Mouse (Mus musculus): ENCODE results near the gene Skap1. TPM values are rescaled to one million over a fixed set of nuclear protein-coding genes. Genes with fewer than 3 reads are reported as not detected.

The Skap1 gene
- polyA plus RNA-seq, 1 experiment: 0.02 TPM

- Histone ChIP-seq H3ac (ENCODE audit: control insufficient read depth, insufficient read length) (no peak overlapping the region), H3K36me3 (ENCODE audit: control insufficient read depth, insufficient read depth) (no peaks in the 10 kb centered on the region), H3K4me2 (ENCODE audit: low read depth) (no peak overlapping the region), H3K27me3 (ENCODE audit: control insufficient read depth, insufficient read depth, insufficient read length) (peaks cover 51% of the 10 kb centered on the region), H3K4me3 (no peak overlapping the region), H3K79me2 (ENCODE audit: control insufficient read depth, insufficient read depth) (no peaks in the 10 kb centered on the region)
- no peak for TF ChIP-seq TCF12 (IDR thresholded peaks at IDR 0.05; ENCODE audit: insufficient read depth, poor library complexity, severe bottlenecking)
- TF ChIP-seq MYOG (IDR thresholded peaks at IDR 0.05; ENCODE audit: control insufficient read depth in 1 of 3, insufficient read depth in 1 of 3, insufficient read length in 2 of 3, low read depth in 2 of 3): no peak
- TF ChIP-seq MAX (IDR thresholded peaks at IDR 0.05; ENCODE audit: low read depth): no peak
- TF ChIP-seq MYOD1 (IDR thresholded peaks at IDR 0.05; ENCODE audit: control insufficient read depth in 1 of 3, insufficient read length in 2 of 3, low read depth in 2 of 3): no peak
- no peak for TF ChIP-seq USF1 (IDR thresholded peaks at IDR 0.05; ENCODE audit: low read depth)
- no peak for TF ChIP-seq POLR2A (IDR thresholded peaks at IDR 0.05; ENCODE audit: insufficient read length, low read depth)
- TF ChIP-seq SRF (IDR thresholded peaks at IDR 0.05; ENCODE audit: control insufficient read depth, insufficient read length, low read depth): no peak
- no peak for TF ChIP-seq E2F4 (IDR thresholded peaks at IDR 0.05; ENCODE audit: insufficient read depth)
- TF ChIP-seq TCF3 (IDR thresholded peaks at IDR 0.05; ENCODE audit: insufficient read length, low read depth): no peak
- TF ChIP-seq CEBPB (IDR thresholded peaks at IDR 0.05; ENCODE audit: insufficient read depth, poor library complexity, severe bottlenecking): no peak
- no peak for TF ChIP-seq REST (IDR thresholded peaks at IDR 0.05; ENCODE audit: insufficient read depth, insufficient read length)
- no peak for TF ChIP-seq POLR2AphosphoS2 (IDR thresholded peaks at IDR 0.05; ENCODE audit: insufficient read length, low read depth)
Measured at GRCm38 (mm10) chr11:96550960-96551703, 86.7 kb downstream of the Skap1 start.

- no peak for TF ChIP-seq POLR2A (IDR thresholded peaks at IDR 0.05; ENCODE audit: insufficient read length, low read depth)
- Histone ChIP-seq H3K4me3 (no peak overlapping the region), H3ac (ENCODE audit: control insufficient read depth, insufficient read length) (no peak overlapping the region), H3K4me2 (ENCODE audit: low read depth) (no peak overlapping the region), H3K27me3 (ENCODE audit: control insufficient read depth, insufficient read depth, insufficient read length) (peaks cover 57% of the 10 kb centered on the region), H3K36me3 (ENCODE audit: control insufficient read depth, insufficient read depth) (no peaks in the 10 kb centered on the region), H3K79me2 (ENCODE audit: control insufficient read depth, insufficient read depth) (no peaks in the 10 kb centered on the region)
Measured at GRCm38 (mm10) chr11:96553091-96553490, 88.7 kb downstream of the Skap1 start.

GRCm38 (mm10) chr11:96560229-96560628, 95.8 kb downstream of the Skap1 start:
- Histone ChIP-seq H3ac (ENCODE audit: control insufficient read depth, insufficient read length) (no peak overlapping the region), H3K36me3 (ENCODE audit: control insufficient read depth, insufficient read depth) (no peaks in the 10 kb centered on the region), H3K79me2 (ENCODE audit: control insufficient read depth, insufficient read depth) (no peaks in the 10 kb centered on the region), H3K27me3 (ENCODE audit: control insufficient read depth, insufficient read depth, insufficient read length) (peaks cover 55% of the 10 kb centered on the region), H3K4me2 (ENCODE audit: low read depth) (no peak overlapping the region), H3K4me3 (no peak overlapping the region)
- no peak for TF ChIP-seq MAX (IDR thresholded peaks at IDR 0.05; ENCODE audit: low read depth)
- no peak for TF ChIP-seq SRF (IDR thresholded peaks at IDR 0.05; ENCODE audit: control insufficient read depth, insufficient read length, low read depth)
- TF ChIP-seq REST (IDR thresholded peaks at IDR 0.05; ENCODE audit: insufficient read depth, insufficient read length): no peak
- no peak for TF ChIP-seq TCF12 (IDR thresholded peaks at IDR 0.05; ENCODE audit: insufficient read depth, poor library complexity, severe bottlenecking)
- no peak for TF ChIP-seq POLR2A (IDR thresholded peaks at IDR 0.05; ENCODE audit: insufficient read length, low read depth)
- no peak for TF ChIP-seq TCF3 (IDR thresholded peaks at IDR 0.05; ENCODE audit: insufficient read length, low read depth)
- no peak for TF ChIP-seq USF1 (IDR thresholded peaks at IDR 0.05; ENCODE audit: low read depth)
- TF ChIP-seq E2F4 (IDR thresholded peaks at IDR 0.05; ENCODE audit: insufficient read depth): no peak
- no peak for TF ChIP-seq POLR2AphosphoS2 (IDR thresholded peaks at IDR 0.05; ENCODE audit: insufficient read length, low read depth)
- TF ChIP-seq MYOG (IDR thresholded peaks at IDR 0.05; ENCODE audit: control insufficient read depth in 1 of 3, insufficient read depth in 1 of 3, insufficient read length in 2 of 3, low read depth in 2 of 3): no peak
- TF ChIP-seq MYOD1 (IDR thresholded peaks at IDR 0.05; ENCODE audit: control insufficient read depth in 1 of 3, insufficient read length in 2 of 3, low read depth in 2 of 3): no peak
- no peak for TF ChIP-seq CEBPB (IDR thresholded peaks at IDR 0.05; ENCODE audit: insufficient read depth, poor library complexity, severe bottlenecking)

DNA sequence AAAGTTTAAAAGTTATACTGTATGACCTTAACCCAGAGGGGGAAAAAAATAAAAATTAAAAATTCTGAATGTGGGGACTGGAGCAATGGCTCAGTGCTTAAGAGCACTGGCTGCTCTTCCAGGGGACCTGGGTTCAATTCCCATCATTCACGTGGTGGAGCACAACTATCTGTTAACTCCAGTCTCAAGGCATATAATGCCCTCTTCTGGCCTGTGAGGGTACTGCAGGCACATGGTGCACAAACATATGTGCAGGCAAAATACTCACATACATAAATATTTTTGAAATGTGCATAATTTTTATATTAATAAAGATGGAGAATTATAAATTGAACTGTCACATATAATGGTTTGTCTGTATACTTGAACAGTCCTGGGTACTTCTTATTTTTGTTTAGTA, 99.7 kb downstream of the Skap1 start:
- TF ChIP-seq E2F4 (IDR thresholded peaks at IDR 0.05; ENCODE audit: insufficient read depth) (no peak), TCF12 (IDR thresholded peaks at IDR 0.05; ENCODE audit: insufficient read depth, poor library complexity, severe bottlenecking) (no peak)
- H3K4me3 ChIP-seq: no peak overlapping the region
- no peak overlapping the region for H3ac ChIP-seq (ENCODE audit: control insufficient read depth, insufficient read length)
- no peaks in the 10 kb centered on the region for H3K36me3 ChIP-seq (ENCODE audit: control insufficient read depth, insufficient read depth)
- H3K4me2 ChIP-seq (ENCODE audit: low read depth): no peak overlapping the region
- H3K79me2 ChIP-seq (ENCODE audit: control insufficient read depth, insufficient read depth): no peaks in the 10 kb centered on the region
- peaks cover 38% of the 10 kb centered on the region for H3K27me3 ChIP-seq (ENCODE audit: control insufficient read depth, insufficient read depth, insufficient read length)

- no peaks in the 10 kb centered on the region for H3K36me3 ChIP-seq (ENCODE audit: control insufficient read depth, insufficient read depth)
- TF ChIP-seq POLR2AphosphoS2 (IDR thresholded peaks at IDR 0.05; ENCODE audit: insufficient read length, low read depth): no peak
- TF ChIP-seq E2F4 (IDR thresholded peaks at IDR 0.05; ENCODE audit: insufficient read depth): no peak
- no peak for TF ChIP-seq USF1 (IDR thresholded peaks at IDR 0.05; ENCODE audit: low read depth)
- no peak for TF ChIP-seq CEBPB (IDR thresholded peaks at IDR 0.05; ENCODE audit: insufficient read depth, poor library complexity, severe bottlenecking)
- TF ChIP-seq SRF (IDR thresholded peaks at IDR 0.05; ENCODE audit: control insufficient read depth, insufficient read length, low read depth): no peak
- TF ChIP-seq TCF12 (IDR thresholded peaks at IDR 0.05; ENCODE audit: insufficient read depth, poor library complexity, severe bottlenecking): no peak
- TF ChIP-seq POLR2A (IDR thresholded peaks at IDR 0.05; ENCODE audit: insufficient read length, low read depth): no peak
- TF ChIP-seq TCF3 (IDR thresholded peaks at IDR 0.05; ENCODE audit: insufficient read length, low read depth): no peak
- TF ChIP-seq REST (IDR thresholded peaks at IDR 0.05; ENCODE audit: insufficient read depth, insufficient read length): no peak
- TF ChIP-seq MYOD1 (IDR thresholded peaks at IDR 0.05; ENCODE audit: control insufficient read depth in 1 of 3, insufficient read length in 2 of 3, low read depth in 2 of 3): no peak
- TF ChIP-seq MAX (IDR thresholded peaks at IDR 0.05; ENCODE audit: low read depth): no peak
- no peak for TF ChIP-seq MYOG (IDR thresholded peaks at IDR 0.05; ENCODE audit: control insufficient read depth in 1 of 3, insufficient read depth in 1 of 3, insufficient read length in 2 of 3, low read depth in 2 of 3)
- peaks cover 61% of the 10 kb centered on the region for H3K27me3 ChIP-seq (ENCODE audit: control insufficient read depth, insufficient read depth, insufficient read length)
- no peak overlapping the region for H3K4me3 ChIP-seq
- no peaks in the 10 kb centered on the region for H3K79me2 ChIP-seq (ENCODE audit: control insufficient read depth, insufficient read depth)
- H3K4me2 ChIP-seq (ENCODE audit: low read depth): no peak overlapping the region
- no peak overlapping the region for H3ac ChIP-seq (ENCODE audit: control insufficient read depth, insufficient read length)
Measured at GRCm38 (mm10) chr11:96572515-96572914, 108.1 kb downstream of the Skap1 start.
